Comparison of ENCODE assay signal across 31 mouse cellular contexts in the genomic region with DNA sequence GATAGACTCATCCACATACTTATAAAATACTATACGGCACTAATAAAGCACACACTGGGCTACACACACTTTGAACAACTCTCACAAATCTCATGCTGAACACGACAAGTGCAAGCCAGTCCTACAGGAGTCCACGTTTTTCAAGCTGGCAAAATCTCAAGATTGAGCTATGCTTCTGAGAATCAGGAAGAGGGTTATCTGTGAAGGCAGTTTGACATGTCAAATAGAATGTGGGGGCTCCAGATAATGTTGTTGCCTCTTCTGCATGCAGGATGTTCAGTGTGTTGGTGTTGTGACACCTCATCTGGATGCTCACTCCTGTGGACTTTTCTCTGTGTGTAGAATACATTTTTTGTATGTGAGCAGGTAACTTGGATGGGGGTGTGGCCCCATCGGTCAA.
"Had no signal": no experiment of that assay in that cellular context is flagged by ENCODE, and none has a peak within 500 bp of the region (broad histone marks: within the 10 kb centered on the region; RNA-seq: fewer than 3 reads in every experiment).

No protein-coding gene starts in this region.

- ATAC-seq: liver, embryonic 12.5 days; liver, postnatal 0 days; lung, postnatal 0 days; midbrain, embryonic 13.5 days; midbrain, embryonic 16.5 days had no signal

- H3K4me2 ChIP-seq: limb, embryonic 12.5 days; limb, embryonic 13.5 days; limb, embryonic 15.5 days; liver, embryonic 11.5 days; liver, embryonic 12.5 days; liver, embryonic 13.5 days; liver, embryonic 15.5 days; lung, embryonic 14.5 days; lung, embryonic 15.5 days; midbrain, embryonic 11.5 days; midbrain, embryonic 12.5 days; midbrain, embryonic 13.5 days; neural tube, embryonic 12.5 days had no signal

- H3K9me3 ChIP-seq: limb, embryonic 10.5 days; limb, embryonic 12.5 days; limb, embryonic 13.5 days; limb, embryonic 15.5 days; liver, embryonic 12.5 days; liver, embryonic 13.5 days; liver, embryonic 15.5 days; lung, embryonic 15.5 days; megakaryocyte, embryonic 14.5 days; midbrain, embryonic 10.5 days; midbrain, embryonic 12.5 days; midbrain, embryonic 13.5 days; neural tube, embryonic 12.5 days had no signal

- DNase-seq: left cerebral cortex, postnatal 4 days; liver; liver, embryonic 13.5 days; liver, postnatal 0 days; lung, adult 18-20 months; lung, adult 2 months; lung, embryonic 14.5 days; lung, postnatal 10 days; lung, postnatal 14 days; lung, postnatal 36 days; lung, postnatal 4 days; midbrain, embryonic 14.5 days had no signal

- H3K36me3 ChIP-seq: limb, embryonic 10.5 days; limb, embryonic 12.5 days; limb, embryonic 13.5 days; limb, embryonic 15.5 days; liver, embryonic 12.5 days; liver, embryonic 13.5 days; liver, embryonic 15.5 days; lung, embryonic 15.5 days; midbrain, embryonic 10.5 days; midbrain, embryonic 12.5 days; midbrain, embryonic 13.5 days; neural tube, embryonic 12.5 days had no signal

- H3K27ac ChIP-seq: limb, embryonic 10.5 days; limb, embryonic 12.5 days; limb, embryonic 13.5 days; limb, embryonic 15.5 days; liver, embryonic 12.5 days; liver, embryonic 13.5 days; liver, embryonic 14.5 days; liver, embryonic 15.5 days; lung, embryonic 15.5 days; macrophage; midbrain, embryonic 10.5 days; midbrain, embryonic 12.5 days; midbrain, embryonic 13.5 days; neural tube, embryonic 12.5 days had no signal

- H3K4me3 ChIP-seq: limb, embryonic 10.5 days; limb, embryonic 12.5 days; limb, embryonic 13.5 days; limb, embryonic 15.5 days; liver, embryonic 12.5 days; liver, embryonic 13.5 days; liver, embryonic 15.5 days; lung, embryonic 15.5 days; midbrain, embryonic 10.5 days; midbrain, embryonic 12.5 days; midbrain, embryonic 13.5 days; myocyte; neural tube, embryonic 12.5 days had no signal

- H3K27me3 ChIP-seq: limb, embryonic 12.5 days; limb, embryonic 13.5 days; limb, embryonic 15.5 days; liver, embryonic 13.5 days; lung, embryonic 15.5 days; neural tube, embryonic 12.5 days had no signal

- H3K9ac ChIP-seq: limb, embryonic 12.5 days; limb, embryonic 13.5 days; limb, embryonic 15.5 days; liver, embryonic 12.5 days; liver, embryonic 13.5 days; liver, embryonic 14.5 days; liver, embryonic 15.5 days; liver, postnatal 0 days; lung, embryonic 14.5 days; lung, embryonic 15.5 days; midbrain, embryonic 12.5 days; midbrain, embryonic 13.5 days; neural tube, embryonic 12.5 days had no signal

- H3K4me1 ChIP-seq: limb, embryonic 12.5 days; limb, embryonic 13.5 days; limb, embryonic 15.5 days; lung, embryonic 15.5 days; megakaryocyte, embryonic 14.5 days; midbrain, embryonic 12.5 days; midbrain, embryonic 13.5 days; neural tube, embryonic 12.5 days had no signal
